29 mouse cellular contexts compared by ENCODE assay signal in genomic region chr7:110695729-110696128, GRCm38 (mm10).
DNase-seq lines count a peak whose midpoint lies in the region; ATAC-seq lines count a peak whose summit lies in the region.
"Had no signal": no experiment of that assay in that cellular context is flagged by ENCODE, and none has a peak within 500 bp of the region (broad histone marks: within the 10 kb centered on the region; RNA-seq: fewer than 3 reads in every experiment).

No protein-coding gene starts in this region.

- peak; percentile 35 for DNase-seq in adrenal gland, postnatal 25 days
- DNase-seq in adrenal gland, adult 18-20 months (ENCODE audit: low spot score in 2 of 2) = no peak
- peak; percentile 57 for DNase-seq in kidney, postnatal 10 days
- DNase-seq in lung, postnatal 10 days = peak; percentile 83
- no peak for DNase-seq in lung, adult 18-20 months
- DNase-seq in cerebellum, adult 18-20 months = no peak
- DNase-seq: cerebellum, adult 11 months; cerebellum, adult 9-11 months; embryo, embryonic 11 days; gastrocnemius, postnatal 14 days; heart, postnatal 36 days; layer of hippocampus, postnatal 36 days; left cerebral cortex, postnatal 4 days; liver, embryonic 13.5 days; right cerebral cortex, postnatal 25 days; thymus, postnatal 14 days had no signal

- no peak overlapping the region for H3K27ac ChIP-seq in kidney, embryonic 14.5 days (ENCODE audit: low read depth, low read length)
- peak overlapping the region; percentile 3; the same call in 1 of the 2 replicates for H3K27ac ChIP-seq in brown adipose tissue, adult 24 weeks (replicated peaks; ENCODE audit: low read depth, low read length)
- H3K27ac ChIP-seq: embryonic facial prominence, embryonic 12.5 days; hindbrain, embryonic 12.5 days; limb, embryonic 15.5 days; liver, embryonic 13.5 days; lung, embryonic 15.5 days; stomach, embryonic 15.5 days had no signal

- WGBS in kidney, embryonic 14.5 days = 56% methylated on average over 8 of the region's 8 CpGs

- no peak for ATAC-seq in kidney, embryonic 14.5 days (ENCODE audit: low FRiP score, low TSS enrichment)
- ATAC-seq: CD4-positive, CD25-positive, alpha-beta regulatory T cell, adult 4 months; forebrain, embryonic 14.5 days; intestine, postnatal 0 days; midbrain, embryonic 16.5 days had no signal

- no peak overlapping the region for H3K9ac ChIP-seq in kidney, embryonic 14.5 days (ENCODE audit: low read depth, low read length)
- H3K9ac ChIP-seq: embryonic facial prominence, embryonic 12.5 days; hindbrain, embryonic 12.5 days; limb, embryonic 15.5 days; liver, embryonic 13.5 days; lung, embryonic 15.5 days; stomach, embryonic 15.5 days had no signal

- no peaks in the 10 kb centered on the region for H3K36me3 ChIP-seq in kidney, embryonic 14.5 days (ENCODE audit: control insufficient read depth, insufficient read depth, low read length)
- H3K36me3 ChIP-seq: embryonic facial prominence, embryonic 12.5 days; hindbrain, embryonic 12.5 days; limb, embryonic 15.5 days; liver, embryonic 13.5 days; lung, embryonic 15.5 days; stomach, embryonic 15.5 days had no signal

- 0 out of 2 replicates have a peak, but pooled peaks cover 2% of the 10 kb centered on the region for H3K4me1 ChIP-seq in kidney, embryonic 14.5 days (ENCODE audit: control insufficient read depth, insufficient read depth, low read length)
- H3K4me1 ChIP-seq in brown adipose tissue, adult 24 weeks (ENCODE audit: control insufficient read depth, insufficient read depth, insufficient read length, low read length) = peaks cover 28% of the 10 kb centered on the region
- H3K4me1 ChIP-seq: embryonic facial prominence, embryonic 12.5 days; hindbrain, embryonic 12.5 days; limb, embryonic 15.5 days; liver, embryonic 13.5 days had no signal

- no peak overlapping the region for H3K4me3 ChIP-seq in kidney, embryonic 14.5 days (ENCODE audit: low read length)
- H3K4me3 ChIP-seq in brown adipose tissue, adult 24 weeks (ENCODE audit: insufficient read depth, low read depth, low read length) = no peak overlapping the region
- H3K4me3 ChIP-seq: embryonic facial prominence, embryonic 12.5 days; hindbrain, embryonic 12.5 days; limb, embryonic 15.5 days; liver, embryonic 13.5 days; lung, embryonic 15.5 days; stomach, embryonic 15.5 days had no signal

- no peak overlapping the region for H3K4me2 ChIP-seq in kidney, embryonic 14.5 days (replicated peaks; ENCODE audit: low read depth, low read length)
- H3K4me2 ChIP-seq: embryonic facial prominence, embryonic 12.5 days; heart, embryonic 11.5 days; hindbrain, embryonic 12.5 days; limb, embryonic 15.5 days; liver, embryonic 13.5 days; lung, embryonic 15.5 days; midbrain, embryonic 11.5 days; stomach, embryonic 15.5 days had no signal

- no peaks in the 10 kb centered on the region for H3K9me3 ChIP-seq in kidney, embryonic 14.5 days (ENCODE audit: control insufficient read depth, low read length)
- H3K9me3 ChIP-seq: embryonic facial prominence, embryonic 12.5 days; hindbrain, embryonic 12.5 days; limb, embryonic 15.5 days; liver, embryonic 13.5 days; lung, embryonic 15.5 days; stomach, embryonic 15.5 days had no signal

- H3K27me3 ChIP-seq in kidney, embryonic 14.5 days (ENCODE audit: control insufficient read depth, insufficient read depth, low read length) = no peaks in the 10 kb centered on the region
- H3K27me3 ChIP-seq: embryonic facial prominence, embryonic 12.5 days; hindbrain, embryonic 12.5 days; limb, embryonic 15.5 days; liver, embryonic 13.5 days; lung, embryonic 15.5 days; stomach, embryonic 15.5 days had no signal

Comparison
In these comparisons a context has a peak if more than half of its experiments do, and no peak if none do; other contexts are left out.
1. DNase-seq: peak in adrenal gland, postnatal 25 days (single experiment), kidney, postnatal 10 days (single experiment) and lung, postnatal 10 days (single experiment); none in adrenal gland, adult 18-20 months (0 of 2), lung, adult 18-20 months (0 of 2) and cerebellum, adult 18-20 months (0 of 2).